Mouse (Mus musculus): ENCODE data around the gene Psmd6. TPM values are rescaled to one million over a fixed set of nuclear protein-coding genes. Genes with fewer than 3 reads are reported as not detected.

Psmd6 gene
- polyA plus RNA-seq, 1 experiment from 2014 or later: 200 TPM

- H3K4me2 ChIP-seq (ENCODE audit: low read depth, low read length): peak overlapping the region; percentile 31; the same call in 1 of the 2 replicates
- H3K9ac ChIP-seq (ENCODE audit: low read length): no peak overlapping the region
- ATAC-seq (replicated peaks; ENCODE audit: extremely low read depth, insufficient read depth, low FRiP score): peak; percentile 74
- no peak overlapping the region for H3K4me3 ChIP-seq (ENCODE audit: low read length)
- H3K36me3 ChIP-seq (ENCODE audit: control insufficient read depth, insufficient read depth): peaks cover 21% of the 10 kb centered on the region
- WGBS: 32% methylated on average over 9 of the region's 9 CpGs
- H3K27me3 ChIP-seq (ENCODE audit: control insufficient read depth, insufficient read depth, low read length): no peaks in the 10 kb centered on the region
- H3K4me1 ChIP-seq (ENCODE audit: control insufficient read depth, insufficient read depth, low read length): peaks cover 14% of the 10 kb centered on the region
- H3K27ac ChIP-seq (ENCODE audit: low read length): peak overlapping the region; percentile 60
- H3K9me3 ChIP-seq (replicated peaks; ENCODE audit: control insufficient read depth, low read length): no peaks in the 10 kb centered on the region
Observed at GRCm38 (mm10) chr14:14088016-14088791, 32.6 kb downstream of the Psmd6 start.

- WGBS: 73% methylated on average over 6 of the region's 6 CpGs
- no peak for ATAC-seq (replicated peaks; ENCODE audit: extremely low read depth, insufficient read depth, low FRiP score)
- no peaks in the 10 kb centered on the region for H3K9me3 ChIP-seq (replicated peaks; ENCODE audit: control insufficient read depth, low read length)
- no peak overlapping the region; the same call in 1 of the 2 replicates for H3K27ac ChIP-seq (ENCODE audit: low read length)
- no peak overlapping the region for H3K4me2 ChIP-seq (ENCODE audit: low read depth, low read length)
- no peak overlapping the region for H3K9ac ChIP-seq (ENCODE audit: low read length)
- no peaks in the 10 kb centered on the region for H3K27me3 ChIP-seq (ENCODE audit: control insufficient read depth, insufficient read depth, low read length)
- H3K4me1 ChIP-seq (ENCODE audit: control insufficient read depth, insufficient read depth, low read length): peaks cover 14% of the 10 kb centered on the region
- H3K36me3 ChIP-seq (ENCODE audit: control insufficient read depth, insufficient read depth): peaks cover 19% of the 10 kb centered on the region
- no peak overlapping the region for H3K4me3 ChIP-seq (ENCODE audit: low read length)
Observed at GRCm38 (mm10) chr14:14087348-14087747, 33.4 kb downstream of the Psmd6 start.

GRCm38 (mm10) chr14:14086711-14087263 is 34.0 kb downstream of the Psmd6 start:
- 78% methylated on average over 4 of the region's 4 CpGs for WGBS
- ATAC-seq (replicated peaks; ENCODE audit: extremely low read depth, insufficient read depth, low FRiP score): no peak
- Histone ChIP-seq H3K27me3 (ENCODE audit: control insufficient read depth, insufficient read depth, low read length) (no peaks in the 10 kb centered on the region), H3K4me3 (ENCODE audit: low read length) (no peak overlapping the region), H3K36me3 (ENCODE audit: control insufficient read depth, insufficient read depth) (peaks cover 19% of the 10 kb centered on the region), H3K27ac (ENCODE audit: low read length) (no peak overlapping the region), H3K4me1 (ENCODE audit: control insufficient read depth, insufficient read depth, low read length) (peaks cover 14% of the 10 kb centered on the region), H3K9me3 (replicated peaks; ENCODE audit: control insufficient read depth, low read length) (no peaks in the 10 kb centered on the region), H3K9ac (ENCODE audit: low read length) (no peak overlapping the region), H3K4me2 (ENCODE audit: low read depth, low read length) (no peak overlapping the region)

- H3K4me3 ChIP-seq (ENCODE audit: low read length): no peak overlapping the region
- no peaks in the 10 kb centered on the region for H3K9me3 ChIP-seq (replicated peaks; ENCODE audit: control insufficient read depth, low read length)
- peaks cover 11% of the 10 kb centered on the region for H3K4me1 ChIP-seq (ENCODE audit: control insufficient read depth, insufficient read depth, low read length)
- H3K4me2 ChIP-seq (ENCODE audit: low read depth, low read length): no peak overlapping the region
- no peak for ATAC-seq (replicated peaks; ENCODE audit: extremely low read depth, insufficient read depth, low FRiP score)
- H3K27ac ChIP-seq (ENCODE audit: low read length): no peak overlapping the region
- H3K36me3 ChIP-seq (ENCODE audit: control insufficient read depth, insufficient read depth): peaks cover 2% of the 10 kb centered on the region; the same call in 1 of the 2 replicates
- 90% methylated on average over 8 of the region's 8 CpGs for WGBS
- no peak overlapping the region for H3K9ac ChIP-seq (ENCODE audit: low read length)
- H3K27me3 ChIP-seq (ENCODE audit: control insufficient read depth, insufficient read depth, low read length): no peaks in the 10 kb centered on the region
Observed at GRCm38 (mm10) chr14:14083811-14084210, 37.0 kb downstream of the Psmd6 start.

GRCm38 (mm10) chr14:14080604-14081194 is 40.1 kb downstream of the Psmd6 start:
- Histone ChIP-seq H3K4me1 (ENCODE audit: control insufficient read depth, insufficient read depth, low read length) (no peaks in the 10 kb centered on the region), H3K36me3 (ENCODE audit: control insufficient read depth, insufficient read depth) (no peaks in the 10 kb centered on the region), H3K4me3 (ENCODE audit: low read length) (no peak overlapping the region), H3K27ac (ENCODE audit: low read length) (no peak overlapping the region), H3K4me2 (ENCODE audit: low read depth, low read length) (no peak overlapping the region), H3K27me3 (ENCODE audit: control insufficient read depth, insufficient read depth, low read length) (no peaks in the 10 kb centered on the region), H3K9ac (ENCODE audit: low read length) (no peak overlapping the region), H3K9me3 (replicated peaks; ENCODE audit: control insufficient read depth, low read length) (no peaks in the 10 kb centered on the region)
- no peak for ATAC-seq (replicated peaks; ENCODE audit: extremely low read depth, insufficient read depth, low FRiP score)
- WGBS: 86% methylated on average over 6 of the region's 6 CpGs

GRCm38 (mm10) chr14:14071456-14071855 is 49.3 kb downstream of the Psmd6 start:
- Histone ChIP-seq H3K9ac (ENCODE audit: low read length) (no peak overlapping the region), H3K27ac (ENCODE audit: low read length) (no peak overlapping the region), H3K4me3 (ENCODE audit: low read length) (no peak overlapping the region), H3K4me1 (ENCODE audit: control insufficient read depth, insufficient read depth, low read length) (peaks cover 26% of the 10 kb centered on the region), H3K27me3 (ENCODE audit: control insufficient read depth, insufficient read depth, low read length) (no peaks in the 10 kb centered on the region), H3K36me3 (ENCODE audit: control insufficient read depth, insufficient read depth) (no peaks in the 10 kb centered on the region), H3K4me2 (ENCODE audit: low read depth, low read length) (no peak overlapping the region), H3K9me3 (replicated peaks; ENCODE audit: control insufficient read depth, low read length) (no peaks in the 10 kb centered on the region)
- ATAC-seq (replicated peaks; ENCODE audit: extremely low read depth, insufficient read depth, low FRiP score): no peak
- 65% methylated on average over 4 of the region's 4 CpGs for WGBS

- Histone ChIP-seq H3K9me3 (replicated peaks; ENCODE audit: control insufficient read depth, low read length) (no peaks in the 10 kb centered on the region), H3K36me3 (ENCODE audit: control insufficient read depth, insufficient read depth) (no peaks in the 10 kb centered on the region), H3K4me1 (ENCODE audit: control insufficient read depth, insufficient read depth, low read length) (peaks cover 26% of the 10 kb centered on the region), H3K27ac (ENCODE audit: low read length) (no peak overlapping the region), H3K4me3 (ENCODE audit: low read length) (no peak overlapping the region), H3K4me2 (ENCODE audit: low read depth, low read length) (no peak overlapping the region), H3K27me3 (ENCODE audit: control insufficient read depth, insufficient read depth, low read length) (no peaks in the 10 kb centered on the region), H3K9ac (ENCODE audit: low read length) (no peak overlapping the region)
- ATAC-seq (replicated peaks; ENCODE audit: extremely low read depth, insufficient read depth, low FRiP score): no peak
- 49% methylated on average over 6 of the region's 6 CpGs for WGBS
Observed at GRCm38 (mm10) chr14:14070541-14071315, 50.1 kb downstream of the Psmd6 start.

GRCm38 (mm10) chr14:14068553-14068952 is 52.2 kb downstream of the Psmd6 start:
- WGBS: 53% methylated on average over 3 of the region's 3 CpGs
- Histone ChIP-seq H3K27ac (ENCODE audit: low read length) (peak overlapping the region; percentile 85), H3K4me2 (ENCODE audit: low read depth, low read length) (peak overlapping the region; percentile 55), H3K36me3 (ENCODE audit: control insufficient read depth, insufficient read depth) (no peaks in the 10 kb centered on the region), H3K9me3 (replicated peaks; ENCODE audit: control insufficient read depth, low read length) (no peaks in the 10 kb centered on the region), H3K4me1 (ENCODE audit: control insufficient read depth, insufficient read depth, low read length) (peaks cover 37% of the 10 kb centered on the region), H3K27me3 (ENCODE audit: control insufficient read depth, insufficient read depth, low read length) (no peaks in the 10 kb centered on the region), H3K4me3 (ENCODE audit: low read length) (no peak overlapping the region), H3K9ac (ENCODE audit: low read length) (peak overlapping the region; percentile 6)
- ATAC-seq (replicated peaks; ENCODE audit: extremely low read depth, insufficient read depth, low FRiP score): no peak
